Mouse (Mus musculus): ENCODE results near the gene Ciao2b.

GRCm38 (mm10) chr8:104606329-104606728 is 35.4 kb downstream of the Ciao2b start:
- TF ChIP-seq CTCF (IDR thresholded peaks at IDR 0.05; ENCODE audit: low read depth) = no peak
- no peak for TF ChIP-seq EP300 (IDR thresholded peaks at IDR 0.05; ENCODE audit: low read depth)

All from liver, postnatal 0 days (tissue).